Mouse (Mus musculus) C2C12 (cell line): ENCODE data around the gene Hormad2. TPM values are rescaled to one million over a fixed set of nuclear protein-coding genes. Genes with fewer than 3 reads are reported as not detected.

Experiments
- H3K27me3 ChIP-seq: one replicate; pipeline ENCODE4 v1.6.1; 2011; ENCODE audit not compliant: control insufficient read depth, insufficient read depth, insufficient read length
- H3K36me3 ChIP-seq: one replicate; pipeline ENCODE4 v1.6.1; 2011; ENCODE audit not compliant: control insufficient read depth, insufficient read depth
- H3K4me3 ChIP-seq: one replicate; pipeline ENCODE4 v1.5.1; 2011; ENCODE audit warnings: mild to moderate bottlenecking, control low read depth; ENCODE audit not compliant: poor library complexity, insufficient read depth, severe bottlenecking
- H3K79me2 ChIP-seq: one replicate; pipeline ENCODE4 v1.6.1; 2011; ENCODE audit not compliant: control insufficient read depth, insufficient read depth
- H3K79me3 ChIP-seq: one replicate; pipeline ENCODE4 v1.6.1; 2011; ENCODE audit warnings: low read depth, control low read depth
- H3ac ChIP-seq: one replicate; pipeline ENCODE3; 2011; ENCODE audit warnings: low read depth; ENCODE audit not compliant: control insufficient read depth, insufficient read length
- CEBPB ChIP-seq: IDR thresholded peaks from one replicate; pipeline ENCODE4 v1.6.1; 2011; ENCODE audit warnings: low read depth, mild to moderate bottlenecking, control low read depth, moderate library complexity
- CTCF ChIP-seq: IDR thresholded peaks from one replicate; pipeline ENCODE4 v1.5.1; 2011; ENCODE audit not compliant: control insufficient read depth, insufficient read depth, insufficient read length
- FOSL1 ChIP-seq: IDR thresholded peaks from one replicate; pipeline ENCODE4 v1.8.0; 2011; ENCODE audit warnings: mild to moderate bottlenecking, low read length; ENCODE audit not compliant: poor library complexity, insufficient read depth, severe bottlenecking
- MAX ChIP-seq: IDR thresholded peaks from one replicate; pipeline ENCODE4 v1.6.1; 2011; ENCODE audit warnings: mild to moderate bottlenecking, control low read depth
- MYOD1 ChIP-seq: IDR thresholded peaks from one replicate; pipeline ENCODE4 v1.6.1; 2011; ENCODE audit warnings: low read depth; ENCODE audit not compliant: control insufficient read depth, insufficient read length
- MYOG ChIP-seq: IDR thresholded peaks from one replicate; pipeline ENCODE4 v1.6.1; 2011; ENCODE audit not compliant: control insufficient read depth, insufficient read length; ENCODE audit errors: extremely low read depth
- USF1 ChIP-seq: IDR thresholded peaks from one replicate; pipeline ENCODE4 v1.6.1; 2011; ENCODE audit warnings: low read depth, mild to moderate bottlenecking, control low read depth, moderate library complexity
- polyA plus RNA-seq: library from polyadenylated mRNA; unstranded; fragments of >200 nt; fragmentation: generic; extraction: Trizol; gene quantifications from one replicate; pipeline ENCODE4 v1.2.1, GENCODE M21; 2012; ENCODE audit warnings: missing spikeins

The Hormad2 gene
- polyA plus RNA-seq, 1 experiment, result not detected

DNA sequence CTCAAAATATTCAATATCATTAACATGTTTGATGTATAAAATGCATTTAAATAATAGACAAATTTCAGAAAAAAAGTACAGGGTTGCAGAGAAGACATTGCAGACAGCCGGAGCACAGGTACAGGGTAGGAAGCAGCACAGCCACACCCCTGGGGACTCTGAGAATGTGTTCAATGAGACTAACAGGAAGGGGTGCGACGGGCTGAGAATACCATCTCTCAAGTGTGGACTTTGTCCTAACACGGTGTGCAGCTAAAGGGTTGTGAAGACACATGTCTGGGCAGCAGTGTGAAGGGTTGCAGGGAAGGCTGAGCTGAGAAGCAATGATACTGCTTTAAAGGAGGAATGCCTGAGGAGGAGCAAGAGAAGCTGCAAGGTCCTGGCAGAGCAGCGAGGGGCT lies 85.5 kb downstream of the Hormad2 start:
- H3K36me3 ChIP-seq, result no peaks in the 10 kb centered on the region
- peaks cover 3% of the 10 kb centered on the region for H3K27me3 ChIP-seq
- no peak overlapping the region for H3K4me3 ChIP-seq
- no peaks in the 10 kb centered on the region for H3K79me3 ChIP-seq
- no peaks in the 10 kb centered on the region for H3K79me2 ChIP-seq
- TF ChIP-seq MYOD1 (no peak), MAX (no peak), USF1 (no peak), CEBPB (no peak), MYOG (no peak), CTCF (no peak), FOSL1 (no peak)
- no peak overlapping the region for H3ac ChIP-seq

DNA sequence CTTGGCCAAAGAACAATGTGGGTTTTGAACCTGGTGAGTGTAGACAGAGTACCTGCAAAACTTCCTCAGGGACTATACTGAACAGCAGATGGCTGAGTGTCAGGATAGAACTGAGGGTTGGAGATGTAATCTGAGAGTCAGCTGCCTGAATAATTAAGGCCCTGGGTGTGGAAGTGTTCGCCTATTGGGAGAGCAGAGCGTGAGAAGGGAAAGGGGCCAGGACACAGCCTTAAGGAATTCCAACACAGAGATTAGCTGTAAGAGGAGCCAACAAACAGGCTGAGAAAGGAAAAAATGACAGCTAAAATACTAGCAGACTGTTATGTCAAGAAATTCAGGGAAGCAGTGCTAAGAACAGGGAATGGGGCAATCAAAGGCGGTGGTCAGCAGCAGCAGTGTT lies 88.3 kb downstream of the Hormad2 start:
- no peaks in the 10 kb centered on the region for H3K79me3 ChIP-seq

DNA sequence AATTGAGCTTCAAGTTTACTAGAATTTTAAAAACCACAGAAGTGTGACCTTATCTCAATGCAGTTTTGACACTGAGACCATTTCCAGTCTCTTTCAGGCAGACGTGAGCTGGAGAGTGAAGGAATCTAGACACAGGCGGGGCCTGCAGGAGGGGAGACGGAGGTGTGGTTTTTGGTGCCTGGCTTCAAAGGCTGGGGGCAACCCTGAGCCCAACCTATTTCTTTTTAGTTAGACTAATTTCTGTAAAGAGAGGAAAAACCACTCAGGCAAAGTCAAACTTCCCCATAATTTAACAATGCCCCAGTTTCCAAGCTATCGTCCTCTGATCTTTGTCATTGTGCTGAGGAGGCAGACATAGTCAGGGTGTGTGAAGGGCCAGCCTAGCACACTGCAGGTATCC lies 97.0 kb downstream of the Hormad2 start:
- no peaks in the 10 kb centered on the region for H3K79me3 ChIP-seq
- no peaks in the 10 kb centered on the region for H3K79me2 ChIP-seq
- no peak overlapping the region for H3K4me3 ChIP-seq
- H3ac ChIP-seq, result no peak overlapping the region
- H3K36me3 ChIP-seq, result no peaks in the 10 kb centered on the region
- TF ChIP-seq USF1, result no peak
- no peak for TF ChIP-seq CTCF
- TF ChIP-seq FOSL1, result no peak
- TF ChIP-seq MYOD1, result no peak
- no peak for TF ChIP-seq MAX
- no peak for TF ChIP-seq CEBPB
- no peak for TF ChIP-seq MYOG
- no peaks in the 10 kb centered on the region for H3K27me3 ChIP-seq

More for the DNA sequence above, 88.3 kb downstream of the Hormad2 start:
- H3K27me3 ChIP-seq, result peaks cover 3% of the 10 kb centered on the region
- no peak overlapping the region for H3ac ChIP-seq
- H3K4me3 ChIP-seq, result no peak overlapping the region
- no peaks in the 10 kb centered on the region for H3K79me2 ChIP-seq
- H3K36me3 ChIP-seq, result no peaks in the 10 kb centered on the region
- TF ChIP-seq MYOD1 (no peak), CEBPB (no peak), MYOG (no peak), MAX (no peak), CTCF (no peak), USF1 (no peak), FOSL1 (no peak)

DNA sequence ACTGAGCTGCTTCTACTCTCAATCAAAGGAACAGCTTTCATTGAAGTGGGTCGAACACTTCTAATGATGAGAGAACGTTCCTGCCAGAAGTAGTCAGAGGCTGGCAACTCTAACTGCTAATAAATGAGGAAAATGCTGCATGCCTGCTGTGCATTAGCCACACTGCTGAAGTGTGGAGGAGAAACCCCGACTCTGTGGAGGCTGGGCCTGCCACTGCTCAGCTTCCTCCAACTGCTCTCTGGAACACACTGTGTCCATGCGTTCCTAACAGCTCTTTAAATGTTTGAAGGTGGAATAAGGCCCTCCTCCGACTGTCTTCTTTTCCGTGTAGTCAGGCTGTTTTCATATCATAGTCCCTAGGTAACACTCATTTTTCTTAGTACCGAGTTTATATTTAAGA lies 98.9 kb downstream of the Hormad2 start:
- no peaks in the 10 kb centered on the region for H3K27me3 ChIP-seq
- H3K79me2 ChIP-seq, result no peaks in the 10 kb centered on the region
- TF ChIP-seq MYOD1 (no peak), MAX (no peak), USF1 (no peak), CEBPB (no peak), MYOG (no peak), FOSL1 (no peak), CTCF (no peak)
- no peak overlapping the region for H3K4me3 ChIP-seq
- no peaks in the 10 kb centered on the region for H3K36me3 ChIP-seq
- no peaks in the 10 kb centered on the region for H3K79me3 ChIP-seq
- no peak overlapping the region for H3ac ChIP-seq

DNA sequence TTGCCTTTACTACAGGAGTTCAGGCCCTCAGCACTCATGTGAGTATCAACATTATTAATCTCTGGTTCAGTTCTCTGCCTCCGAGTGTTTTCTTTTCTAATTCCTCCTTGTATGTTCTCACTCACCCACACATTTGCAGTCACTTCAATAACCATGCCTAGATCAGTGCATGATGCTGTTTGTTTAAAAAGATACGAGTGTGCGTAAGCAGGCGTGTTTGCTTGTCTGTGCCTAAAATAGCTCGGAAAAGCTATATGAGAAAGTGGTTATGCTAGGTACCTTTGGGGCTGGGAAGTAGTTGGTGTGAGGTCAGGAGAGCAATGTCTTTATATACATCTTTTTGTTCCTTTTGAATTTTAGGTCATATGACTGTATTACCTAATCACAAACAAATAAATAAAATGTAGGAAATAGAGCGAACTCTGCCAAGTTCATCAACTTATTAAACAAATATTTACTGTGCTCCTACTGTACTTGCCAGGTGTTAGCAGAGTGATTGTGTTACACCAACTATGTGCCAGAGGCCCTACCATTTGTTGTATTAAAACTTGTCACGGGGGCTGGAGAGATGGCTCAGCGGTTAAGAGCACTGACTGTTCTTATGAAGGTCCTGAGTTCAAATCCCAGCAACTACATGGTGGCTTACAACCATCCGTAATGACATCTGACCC lies 100.7 kb downstream of the Hormad2 start:
- H3K4me3 ChIP-seq, result no peak overlapping the region
- no peak for TF ChIP-seq MYOG
- no peak for TF ChIP-seq MAX
- no peak for TF ChIP-seq CEBPB
- no peak for TF ChIP-seq USF1
- TF ChIP-seq CTCF, result no peak
- TF ChIP-seq FOSL1, result no peak
- no peak for TF ChIP-seq MYOD1
- no peaks in the 10 kb centered on the region for H3K36me3 ChIP-seq
- H3ac ChIP-seq, result no peak overlapping the region
- no peaks in the 10 kb centered on the region for H3K79me2 ChIP-seq
- no peaks in the 10 kb centered on the region for H3K79me3 ChIP-seq
- H3K27me3 ChIP-seq, result no peaks in the 10 kb centered on the region

DNA sequence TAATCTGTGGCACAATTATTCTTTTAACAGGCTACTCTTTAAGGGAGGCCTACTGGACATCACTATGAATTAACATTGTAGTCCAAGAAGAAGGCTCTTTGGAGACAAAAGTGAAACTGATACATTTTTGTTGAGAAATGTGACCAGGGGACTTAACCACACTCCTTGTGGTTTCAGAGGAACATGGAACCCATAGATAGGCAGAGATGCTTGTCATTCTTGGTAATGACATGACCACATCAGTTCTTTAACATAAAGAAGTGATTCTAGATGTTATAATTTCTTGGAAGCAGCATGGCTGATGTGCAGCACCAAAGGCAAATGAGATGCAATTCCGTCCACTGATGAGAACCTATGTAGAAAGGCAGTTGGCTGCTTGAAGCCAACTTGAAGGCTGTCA lies 101.6 kb downstream of the Hormad2 start:
- Histone ChIP-seq H3K27me3 (no peaks in the 10 kb centered on the region), H3K79me3 (no peaks in the 10 kb centered on the region), H3K79me2 (no peaks in the 10 kb centered on the region), H3ac (no peak overlapping the region), H3K4me3 (no peak overlapping the region), H3K36me3 (no peaks in the 10 kb centered on the region)
- TF ChIP-seq MAX (no peak), CEBPB (no peak), CTCF (no peak), FOSL1 (no peak), MYOD1 (no peak)
